Mouse (Mus musculus): Measurements from ENCODE around the gene Mfsd1. TPM values are rescaled to one million over a fixed set of nuclear protein-coding genes. Genes with fewer than 3 reads are reported as not detected.
A peak's percentile ranks its signal among the peaks of the same experiment; 100 is the strongest.

Mfsd1 gene
- total RNA-seq, 1 experiment: 96.6 TPM

DNA sequence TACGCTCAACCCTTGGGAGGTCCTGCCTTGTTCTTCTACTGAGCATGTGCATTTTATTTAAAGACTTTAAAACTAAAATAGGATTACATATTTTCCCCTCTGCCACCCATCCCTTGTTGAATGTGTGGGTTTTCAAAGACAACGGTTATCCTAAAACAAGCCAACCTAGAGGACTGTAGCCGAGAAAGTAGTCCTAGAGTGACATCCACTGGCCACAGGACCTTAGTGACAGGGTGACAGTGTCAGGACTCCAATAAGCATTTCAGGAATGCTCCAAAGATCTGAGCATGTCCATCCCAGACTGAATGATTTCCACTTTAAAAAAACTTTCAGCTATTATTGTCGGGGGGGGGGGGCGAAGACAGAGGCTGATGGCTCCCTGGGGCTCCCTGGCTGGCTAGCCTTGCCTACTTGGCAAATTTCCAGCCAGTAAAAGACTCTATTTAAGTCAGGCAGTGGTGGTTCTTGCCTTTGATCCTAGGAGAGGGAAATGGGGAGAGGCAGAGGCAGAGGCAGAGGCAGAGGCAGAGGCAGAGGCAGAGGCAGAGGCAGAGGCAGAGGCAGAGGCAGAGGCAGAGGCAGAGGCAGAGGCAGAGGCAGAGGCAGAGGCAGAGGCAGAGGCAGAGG, 17.7 kb upstream of the Mfsd1 start:
- no peak for DNase-seq (ENCODE audit: low read depth, low spot score)
- H3K4me1 ChIP-seq (ENCODE audit: control insufficient read depth in 2 of 2, insufficient read depth in 2 of 2, low read length in 2 of 2, poor library complexity in 1 of 2): no peaks in the 10 kb centered on the region
- TF ChIP-seq HCFC1 (IDR thresholded peaks at IDR 0.05; ENCODE audit: borderline replicate concordance, insufficient read depth, low read length) (no peak), CHD2 (IDR thresholded peaks at IDR 0.05; ENCODE audit: low read depth, low read length) (no peak), MAFK (IDR thresholded peaks at IDR 0.05; ENCODE audit: insufficient read depth, low read depth, low read length) (no peak), ZC3H11A (IDR thresholded peaks at IDR 0.05; ENCODE audit: borderline replicate concordance, low read depth, low read length) (peak; percentile 22; the same call in 1 of the 2 replicates), ZNF384 (IDR thresholded peaks at IDR 0.05; ENCODE audit: low read depth, low read length) (no peak)
- no peaks in the 10 kb centered on the region for H3K36me3 ChIP-seq (ENCODE audit: control insufficient read depth, insufficient read depth, low read length, poor library complexity, severe bottlenecking)
- H3K9me3 ChIP-seq (ENCODE audit: control insufficient read depth, insufficient read depth, low read depth, low read length): no peaks in the 10 kb centered on the region
- in situ Hi-C loops (cut with MboI; ENCODE audit: low sequenced_read_pairs in 2 of 2, unreplicated experiment in 2 of 2): loop anchor here in 1 of 2 experiments (10.0 kb wide), 1 partner anchor 210 kb away; no protein-coding TSS in a partner anchor
- H3K9ac ChIP-seq (ENCODE audit: insufficient read depth, low read depth, low read length, poor library complexity, severe bottlenecking): no peak overlapping the region
- no peak overlapping the region for H3K4me3 ChIP-seq (ENCODE audit: insufficient read depth in 1 of 2, low read depth in 1 of 2, low read length in 2 of 2, poor library complexity in 1 of 2, severe bottlenecking in 1 of 2)
- H3K27ac ChIP-seq (ENCODE audit: insufficient read depth, low read depth, low read length, poor library complexity, severe bottlenecking): no peak overlapping the region

- Histone ChIP-seq H3K9me3 (ENCODE audit: control insufficient read depth, insufficient read depth, low read depth, low read length) (no peaks in the 10 kb centered on the region), H3K4me3 (ENCODE audit: insufficient read depth in 1 of 2, low read depth in 1 of 2, low read length in 2 of 2, poor library complexity in 1 of 2, severe bottlenecking in 1 of 2) (no peak overlapping the region), H3K4me1 (ENCODE audit: control insufficient read depth in 2 of 2, insufficient read depth in 2 of 2, low read length in 2 of 2, poor library complexity in 1 of 2) (no peaks in the 10 kb centered on the region), H3K27ac (ENCODE audit: insufficient read depth, low read depth, low read length, poor library complexity, severe bottlenecking) (no peak overlapping the region), H3K36me3 (ENCODE audit: control insufficient read depth, insufficient read depth, low read length, poor library complexity, severe bottlenecking) (no peaks in the 10 kb centered on the region), H3K9ac (ENCODE audit: insufficient read depth, low read depth, low read length, poor library complexity, severe bottlenecking) (no peak overlapping the region)
- no peak for TF ChIP-seq HCFC1 (IDR thresholded peaks at IDR 0.05; ENCODE audit: borderline replicate concordance, insufficient read depth, low read length)
- TF ChIP-seq MAFK (IDR thresholded peaks at IDR 0.05; ENCODE audit: insufficient read depth, low read depth, low read length): no peak
- no peak for TF ChIP-seq ZC3H11A (IDR thresholded peaks at IDR 0.05; ENCODE audit: borderline replicate concordance, low read depth, low read length)
- no peak for TF ChIP-seq CHD2 (IDR thresholded peaks at IDR 0.05; ENCODE audit: low read depth, low read length)
- no peak for TF ChIP-seq ZNF384 (IDR thresholded peaks at IDR 0.05; ENCODE audit: low read depth, low read length)
- no peak for DNase-seq (ENCODE audit: low read depth, low spot score)
- in situ Hi-C loops (cut with MboI; ENCODE audit: low sequenced_read_pairs in 2 of 2, unreplicated experiment in 2 of 2): loop anchor here in 1 of 2 experiments (10.0 kb wide), 1 partner anchor 211 kb away; no protein-coding TSS in a partner anchor
These were observed 16.9 kb upstream of the Mfsd1 start for GRCm38 (mm10) chr3:67565540-67566227.

- peak; percentile 69 for DNase-seq (ENCODE audit: low read depth, low spot score)
- no peak overlapping the region for H3K27ac ChIP-seq (ENCODE audit: insufficient read depth, low read depth, low read length, poor library complexity, severe bottlenecking)
These were observed 14.4 kb upstream of the Mfsd1 start for GRCm38 (mm10) chr3:67568015-67568618.

GRCm38 (mm10) chr3:67572918-67573317, 9.6 kb upstream of the Mfsd1 start:
- DNase-seq (ENCODE audit: low read depth, low spot score): peak; percentile 54
- Histone ChIP-seq H3K9ac (ENCODE audit: insufficient read depth, low read depth, low read length, poor library complexity, severe bottlenecking) (no peak overlapping the region), H3K4me1 (ENCODE audit: control insufficient read depth in 2 of 2, insufficient read depth in 2 of 2, low read length in 2 of 2, poor library complexity in 1 of 2) (no peaks in the 10 kb centered on the region), H3K4me3 (ENCODE audit: insufficient read depth in 1 of 2, low read depth in 1 of 2, low read length in 2 of 2, poor library complexity in 1 of 2, severe bottlenecking in 1 of 2) (no peak overlapping the region), H3K36me3 (ENCODE audit: control insufficient read depth, insufficient read depth, low read length, poor library complexity, severe bottlenecking) (no peaks in the 10 kb centered on the region), H3K9me3 (ENCODE audit: control insufficient read depth, insufficient read depth, low read depth, low read length) (no peaks in the 10 kb centered on the region), H3K27ac (ENCODE audit: insufficient read depth, low read depth, low read length, poor library complexity, severe bottlenecking) (no peak overlapping the region)
- TF ChIP-seq CHD2 (IDR thresholded peaks at IDR 0.05; ENCODE audit: low read depth, low read length) (no peak), HCFC1 (IDR thresholded peaks at IDR 0.05; ENCODE audit: borderline replicate concordance, insufficient read depth, low read length) (no peak), ZNF384 (IDR thresholded peaks at IDR 0.05; ENCODE audit: low read depth, low read length) (no peak), MAFK (IDR thresholded peaks at IDR 0.05; ENCODE audit: insufficient read depth, low read depth, low read length) (no peak), ZC3H11A (IDR thresholded peaks at IDR 0.05; ENCODE audit: borderline replicate concordance, low read depth, low read length) (no peak)
- in situ Hi-C loops (cut with MboI; ENCODE audit: low sequenced_read_pairs in 2 of 2, unreplicated experiment in 2 of 2): no loop called here

More at GRCm38 (mm10) chr3:67568015-67568618, 14.4 kb upstream of the Mfsd1 start:
- TF ChIP-seq ZC3H11A (IDR thresholded peaks at IDR 0.05; ENCODE audit: borderline replicate concordance, low read depth, low read length) (peak; percentile 51; the same call in 1 of the 2 replicates), HCFC1 (IDR thresholded peaks at IDR 0.05; ENCODE audit: borderline replicate concordance, insufficient read depth, low read length) (no peak)
- in situ Hi-C loops (cut with MboI; ENCODE audit: low sequenced_read_pairs in 2 of 2, unreplicated experiment in 2 of 2): loop anchor here in 1 of 2 experiments (10.0 kb wide), 1 partner anchor 213 kb away; no protein-coding TSS in a partner anchor
- H3K36me3 ChIP-seq (ENCODE audit: control insufficient read depth, insufficient read depth, low read length, poor library complexity, severe bottlenecking): no peaks in the 10 kb centered on the region
- no peaks in the 10 kb centered on the region for H3K9me3 ChIP-seq (ENCODE audit: control insufficient read depth, insufficient read depth, low read depth, low read length)
- H3K4me1 ChIP-seq (ENCODE audit: control insufficient read depth in 2 of 2, insufficient read depth in 2 of 2, low read length in 2 of 2, poor library complexity in 1 of 2): no peaks in the 10 kb centered on the region
- H3K9ac ChIP-seq (ENCODE audit: insufficient read depth, low read depth, low read length, poor library complexity, severe bottlenecking): no peak overlapping the region
- 0 out of 4 replicates have a peak overlapping the region, but pooled peaks of 1 of the 2 experiments have one; percentile 32 for H3K4me3 ChIP-seq (ENCODE audit: insufficient read depth in 1 of 2, low read depth in 1 of 2, low read length in 2 of 2, poor library complexity in 1 of 2, severe bottlenecking in 1 of 2)
